11 mouse cellular contexts compared by ENCODE assay signal in genomic region chr12:92292460-92293340, GRCm38 (mm10).
A peak's percentile ranks its signal among the peaks of the same experiment; 100 is the strongest.
DNase-seq lines count a peak whose midpoint lies in the region; ATAC-seq lines count a peak whose summit lies in the region.
"Had no signal": no experiment of that assay in that cellular context is flagged by ENCODE, and none has a peak within 500 bp of the region (broad histone marks: within the 10 kb centered on the region; RNA-seq: fewer than 3 reads in every experiment).

No protein-coding gene starts in this region.

- peak overlapping the region; percentile 39 for H3K4me2 ChIP-seq in hindbrain, embryonic 14.5 days (replicated peaks)
- peak overlapping the region; percentile 28; the same call in 1 of the 2 replicates for H3K4me2 ChIP-seq in midbrain, embryonic 14.5 days (ENCODE audit: low read length)
- H3K4me2 ChIP-seq: liver, embryonic 13.5 days had no signal

- H3K27me3 ChIP-seq in forebrain, embryonic 10.5 days (ENCODE audit: poor library complexity, severe bottlenecking) = peaks cover 16% of the 10 kb centered on the region; the same call in 1 of the 2 replicates
- no peaks in the 10 kb centered on the region for H3K27me3 ChIP-seq in hindbrain, embryonic 14.5 days (ENCODE audit: control insufficient read depth, insufficient read depth, low read length)
- no peaks in the 10 kb centered on the region for H3K27me3 ChIP-seq in midbrain, embryonic 14.5 days (ENCODE audit: control insufficient read depth, insufficient read depth, low read length)
- H3K27me3 ChIP-seq: liver, embryonic 13.5 days had no signal

- H3K27ac ChIP-seq in forebrain, embryonic 10.5 days = peak overlapping the region; percentile 76
- H3K27ac ChIP-seq in hindbrain, embryonic 14.5 days = peak overlapping the region; percentile 74
- H3K27ac ChIP-seq in midbrain, embryonic 14.5 days (replicated peaks; ENCODE audit: low read depth, low read length) = peak overlapping the region; percentile 62
- H3K27ac ChIP-seq: left cerebral cortex, adult 2 months; liver, embryonic 13.5 days; macrophage had no signal

- no peaks in the 10 kb centered on the region for H3K9me3 ChIP-seq in forebrain, embryonic 10.5 days
- no peaks in the 10 kb centered on the region for H3K9me3 ChIP-seq in hindbrain, embryonic 14.5 days (ENCODE audit: control insufficient read depth, low read length)
- H3K9me3 ChIP-seq in midbrain, embryonic 14.5 days (ENCODE audit: control insufficient read depth, low read length) = no peaks in the 10 kb centered on the region
- H3K9me3 ChIP-seq: liver, embryonic 13.5 days had no signal

- H3K4me3 ChIP-seq in forebrain, embryonic 10.5 days = peak overlapping the region; percentile 28; the same call in 1 of the 2 replicates
- H3K4me3 ChIP-seq in hindbrain, embryonic 14.5 days (replicated peaks; ENCODE audit: low read length) = no peak overlapping the region
- no peak overlapping the region for H3K4me3 ChIP-seq in midbrain, embryonic 14.5 days (replicated peaks; ENCODE audit: low read depth, low read length)
- H3K4me3 ChIP-seq: left cerebral cortex, adult 2 months; liver, embryonic 13.5 days had no signal

- intact Hi-C loops in heart, postnatal 25 days (cut with DNase I) = no loop called here

- H3K36me3 ChIP-seq in forebrain, embryonic 10.5 days (replicated peaks) = no peaks in the 10 kb centered on the region
- H3K36me3 ChIP-seq in hindbrain, embryonic 14.5 days (replicated peaks; ENCODE audit: control insufficient read depth, insufficient read depth) = no peaks in the 10 kb centered on the region
- no peaks in the 10 kb centered on the region for H3K36me3 ChIP-seq in midbrain, embryonic 14.5 days (ENCODE audit: control insufficient read depth, insufficient read depth, low read length)
- H3K36me3 ChIP-seq: liver, embryonic 13.5 days had no signal

- peak; percentile 27 for DNase-seq in Muller cell, postnatal 12 days (ENCODE audit: inconsistent ontology term)
- DNase-seq in forebrain, embryonic 10.5 days (ENCODE audit: extremely low spot score, low spot score) = peak; percentile 44
- DNase-seq in hindbrain, embryonic 14.5 days (ENCODE audit: low spot score) = peak; percentile 57
- DNase-seq in midbrain, embryonic 14.5 days = peak; percentile 81
- no peak for DNase-seq in left cerebral cortex, adult 9 months (ENCODE audit: low spot score in 2 of 2)
- no peak for DNase-seq in thymus, postnatal 10 days (ENCODE audit: low spot score in 2 of 2)
- DNase-seq in right cerebral cortex, postnatal 25 days = no peak
- DNase-seq in heart, postnatal 25 days (ENCODE audit: low spot score) = no peak
- DNase-seq: liver, embryonic 13.5 days had no signal

- 19% methylated on average over 11 of the region's 11 CpGs for WGBS in forebrain, embryonic 10.5 days
- whole genome bisulfite sequencing in hindbrain, embryonic 14.5 days = 10% methylated on average over 11 of the region's 11 CpGs
- WGBS in midbrain, embryonic 14.5 days = 7% methylated on average over 11 of the region's 11 CpGs

- H3K9ac ChIP-seq in hindbrain, embryonic 14.5 days = peak overlapping the region; percentile 41
- peak overlapping the region; percentile 32; the same call in 1 of the 2 replicates for H3K9ac ChIP-seq in midbrain, embryonic 14.5 days (replicated peaks; ENCODE audit: low read length)
- H3K9ac ChIP-seq: liver, embryonic 13.5 days had no signal

- peak; percentile 84 for ATAC-seq in hindbrain, embryonic 14.5 days (ENCODE audit: low FRiP score)
- peak; percentile 87 for ATAC-seq in midbrain, embryonic 14.5 days (ENCODE audit: low FRiP score, low TSS enrichment)

- H3K4me1 ChIP-seq in forebrain, embryonic 10.5 days = peaks cover 22% of the 10 kb centered on the region
- H3K4me1 ChIP-seq in hindbrain, embryonic 14.5 days (replicated peaks; ENCODE audit: control insufficient read depth, insufficient read depth, low read length) = peaks cover 9% of the 10 kb centered on the region
- peaks cover 8% of the 10 kb centered on the region; the same call in 1 of the 2 replicates for H3K4me1 ChIP-seq in midbrain, embryonic 14.5 days (ENCODE audit: control insufficient read depth, insufficient read depth, low read length)
- H3K4me1 ChIP-seq: liver, embryonic 13.5 days had no signal

Comparison
In these comparisons a context has a peak if more than half of its experiments do, and no peak if none do; other contexts are left out.
1. DNase-seq: peak in Muller cell, postnatal 12 days (single experiment), forebrain, embryonic 10.5 days (single experiment), hindbrain, embryonic 14.5 days (single experiment) and midbrain, embryonic 14.5 days (single experiment); none in left cerebral cortex, adult 9 months (0 of 2), thymus, postnatal 10 days (0 of 2), right cerebral cortex, postnatal 25 days (single experiment) and heart, postnatal 25 days (single experiment).
2. Peak in every context shown above with its lines, with median percentiles within 50 percentile points of each other: H3K27ac ChIP-seq.